Mouse (Mus musculus): ENCODE results near the gene Trim7. TPM values are rescaled to one million over a fixed set of nuclear protein-coding genes. Genes with fewer than 3 reads are reported as not detected.
"Not testable (repeated sequence)": the region's sequence is repeated elsewhere in the genome, so short reads cannot be mapped to it uniquely, and the experiment has no call there.

The Trim7 gene
- polyA plus RNA-seq, 1 experiment, result 1.9 TPM

GRCm38 (mm10) chr11:48818346-48818745, 7.6 kb upstream of the Trim7 start:
- Histone ChIP-seq H3K79me2 (ENCODE audit: control insufficient read depth, insufficient read depth) (peaks cover 36% of the 10 kb centered on the region), H3ac (ENCODE audit: control insufficient read depth, insufficient read length, low read depth) (peak overlapping the region; percentile 4), H3K36me3 (ENCODE audit: control insufficient read depth, insufficient read depth) (peaks cover 20% of the 10 kb centered on the region), H3K79me3 (ENCODE audit: low read depth) (peaks cover 31% of the 10 kb centered on the region), H3K4me3 (ENCODE audit: insufficient read depth, poor library complexity, severe bottlenecking) (peak overlapping the region; percentile 78), H3K27me3 (ENCODE audit: control insufficient read depth, insufficient read depth, insufficient read length) (no peaks in the 10 kb centered on the region)
- TF ChIP-seq CEBPB (IDR thresholded peaks at IDR 0.05; ENCODE audit: low read depth) (peak; percentile 38), CTCF (IDR thresholded peaks at IDR 0.05; ENCODE audit: control insufficient read depth, insufficient read depth, insufficient read length) (no peak), USF1 (IDR thresholded peaks at IDR 0.05; ENCODE audit: low read depth) (no peak), MAX (IDR thresholded peaks at IDR 0.05) (no peak), FOSL1 (IDR thresholded peaks at IDR 0.05; ENCODE audit: insufficient read depth, low read length, poor library complexity, severe bottlenecking) (no peak)

GRCm38 (mm10) chr11:48819614-48820307, 6.2 kb upstream of the Trim7 start:
- Histone ChIP-seq H3K27me3 (ENCODE audit: control insufficient read depth, insufficient read depth, insufficient read length) (no peaks in the 10 kb centered on the region), H3K79me2 (ENCODE audit: control insufficient read depth, insufficient read depth) (peaks cover 22% of the 10 kb centered on the region), H3ac (ENCODE audit: control insufficient read depth, insufficient read length, low read depth) (no peak overlapping the region), H3K79me3 (ENCODE audit: low read depth) (peaks cover 19% of the 10 kb centered on the region), H3K4me3 (ENCODE audit: insufficient read depth, poor library complexity, severe bottlenecking) (no peak overlapping the region), H3K36me3 (ENCODE audit: control insufficient read depth, insufficient read depth) (peaks cover 6% of the 10 kb centered on the region)
- TF ChIP-seq CTCF (IDR thresholded peaks at IDR 0.05; ENCODE audit: control insufficient read depth, insufficient read depth, insufficient read length), result no peak
- TF ChIP-seq MYOD1 (IDR thresholded peaks at IDR 0.05; ENCODE audit: control insufficient read depth, insufficient read length, low read depth), result no peak
- TF ChIP-seq CEBPB (IDR thresholded peaks at IDR 0.05; ENCODE audit: low read depth), result no peak
- no peak for TF ChIP-seq MYOG (IDR thresholded peaks at IDR 0.05; ENCODE audit: control insufficient read depth, extremely low read depth, insufficient read length)
- no peak for TF ChIP-seq FOSL1 (IDR thresholded peaks at IDR 0.05; ENCODE audit: insufficient read depth, low read length, poor library complexity, severe bottlenecking)
- no peak for TF ChIP-seq MAX (IDR thresholded peaks at IDR 0.05)
- TF ChIP-seq USF1 (IDR thresholded peaks at IDR 0.05; ENCODE audit: low read depth), result no peak

DNA sequence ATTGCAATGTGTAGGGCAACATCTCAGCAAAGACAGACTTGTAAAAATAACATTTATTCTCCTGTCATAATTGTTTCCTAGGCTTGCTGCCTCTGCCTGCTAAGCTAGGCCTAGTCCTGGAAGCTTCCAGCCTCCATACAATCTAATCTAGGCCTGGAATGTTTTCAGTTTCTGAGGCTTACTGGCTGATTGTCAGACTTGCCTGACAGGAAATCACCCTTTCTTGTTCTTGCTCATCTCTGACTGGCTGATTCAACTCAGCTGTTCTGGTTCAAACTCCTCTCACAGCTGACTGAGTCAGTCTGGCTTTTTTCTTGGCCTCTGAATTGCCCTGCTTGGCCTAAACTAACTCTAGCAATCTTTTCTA, 5.6 kb upstream of the Trim7 start:
- Histone ChIP-seq H3K4me3 (ENCODE audit: insufficient read depth, poor library complexity, severe bottlenecking) (no peak overlapping the region), H3ac (ENCODE audit: control insufficient read depth, insufficient read length, low read depth) (no peak overlapping the region), H3K36me3 (ENCODE audit: control insufficient read depth, insufficient read depth) (peaks cover 1% of the 10 kb centered on the region), H3K27me3 (ENCODE audit: control insufficient read depth, insufficient read depth, insufficient read length) (no peaks in the 10 kb centered on the region), H3K79me2 (ENCODE audit: control insufficient read depth, insufficient read depth) (peaks cover 17% of the 10 kb centered on the region), H3K79me3 (ENCODE audit: low read depth) (peaks cover 14% of the 10 kb centered on the region)
- no peak for TF ChIP-seq MYOG (IDR thresholded peaks at IDR 0.05; ENCODE audit: control insufficient read depth, extremely low read depth, insufficient read length)
- TF ChIP-seq USF1 (IDR thresholded peaks at IDR 0.05; ENCODE audit: low read depth), result no peak
- TF ChIP-seq CEBPB (IDR thresholded peaks at IDR 0.05; ENCODE audit: low read depth), result no peak
- TF ChIP-seq MYOD1 (IDR thresholded peaks at IDR 0.05; ENCODE audit: control insufficient read depth, insufficient read length, low read depth), result no peak
- TF ChIP-seq MAX (IDR thresholded peaks at IDR 0.05), result no peak
- TF ChIP-seq FOSL1 (IDR thresholded peaks at IDR 0.05; ENCODE audit: insufficient read depth, low read length, poor library complexity, severe bottlenecking), result no peak
- no peak for TF ChIP-seq CTCF (IDR thresholded peaks at IDR 0.05; ENCODE audit: control insufficient read depth, insufficient read depth, insufficient read length)

GRCm38 (mm10) chr11:48821299-48821698, 4.6 kb upstream of the Trim7 start:
- H3K79me3 ChIP-seq (ENCODE audit: low read depth); H3K27me3 ChIP-seq (ENCODE audit: control insufficient read depth, insufficient read depth, insufficient read length); H3K4me3 ChIP-seq (ENCODE audit: insufficient read depth, poor library complexity, severe bottlenecking); H3K36me3 ChIP-seq (ENCODE audit: control insufficient read depth, insufficient read depth); H3ac ChIP-seq (ENCODE audit: control insufficient read depth, insufficient read length, low read depth); H3K79me2 ChIP-seq (ENCODE audit: control insufficient read depth, insufficient read depth): not testable (repeated sequence)

GRCm38 (mm10) chr11:48822768-48823512, 3.0 kb upstream of the Trim7 start:
- H3K4me3 ChIP-seq (ENCODE audit: insufficient read depth, poor library complexity, severe bottlenecking), result no peak overlapping the region
- no peaks in the 10 kb centered on the region for H3K79me3 ChIP-seq (ENCODE audit: low read depth)

DNA sequence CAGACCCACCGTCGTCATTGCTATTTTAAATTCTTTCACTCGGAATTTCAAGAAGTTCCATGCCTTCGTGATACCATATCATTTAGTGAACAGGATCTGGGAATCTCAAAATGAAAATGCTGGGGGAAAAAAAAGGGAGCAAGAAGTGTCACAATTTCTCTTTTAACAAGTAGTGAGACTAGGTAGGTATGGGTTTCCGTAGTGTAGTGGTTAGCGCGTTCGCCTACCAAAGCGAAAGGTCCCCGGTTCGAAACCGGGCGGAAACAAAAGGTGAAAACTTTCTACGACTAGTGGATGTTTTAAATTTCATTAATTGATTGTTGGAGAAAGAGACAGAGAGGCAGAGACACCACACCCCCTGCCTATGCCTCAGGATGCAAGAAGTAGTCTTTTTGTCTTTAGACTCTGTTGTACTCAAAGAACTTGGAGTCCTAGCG, 2.4 kb upstream of the Trim7 start:
- no peak overlapping the region for H3K4me3 ChIP-seq (ENCODE audit: insufficient read depth, poor library complexity, severe bottlenecking)
- H3K36me3 ChIP-seq (ENCODE audit: control insufficient read depth, insufficient read depth), result no peaks in the 10 kb centered on the region
- H3ac ChIP-seq (ENCODE audit: control insufficient read depth, insufficient read length, low read depth), result no peak overlapping the region
- TF ChIP-seq MYOD1 (IDR thresholded peaks at IDR 0.05; ENCODE audit: control insufficient read depth, insufficient read length, low read depth) (no peak), CTCF (IDR thresholded peaks at IDR 0.05; ENCODE audit: control insufficient read depth, insufficient read depth, insufficient read length) (no peak), FOSL1 (IDR thresholded peaks at IDR 0.05; ENCODE audit: insufficient read depth, low read length, poor library complexity, severe bottlenecking) (no peak), MAX (IDR thresholded peaks at IDR 0.05) (no peak), CEBPB (IDR thresholded peaks at IDR 0.05; ENCODE audit: low read depth) (peak; percentile 20)
- H3K27me3 ChIP-seq (ENCODE audit: control insufficient read depth, insufficient read depth, insufficient read length), result no peaks in the 10 kb centered on the region
- no peaks in the 10 kb centered on the region for H3K79me3 ChIP-seq (ENCODE audit: low read depth)
- no peaks in the 10 kb centered on the region for H3K79me2 ChIP-seq (ENCODE audit: control insufficient read depth, insufficient read depth)

More at GRCm38 (mm10) chr11:48822768-48823512, 3.0 kb upstream of the Trim7 start:
- no peaks in the 10 kb centered on the region for H3K79me2 ChIP-seq (ENCODE audit: control insufficient read depth, insufficient read depth)
- no peaks in the 10 kb centered on the region for H3K27me3 ChIP-seq (ENCODE audit: control insufficient read depth, insufficient read depth, insufficient read length)
- H3ac ChIP-seq (ENCODE audit: control insufficient read depth, insufficient read length, low read depth), result no peak overlapping the region
- H3K36me3 ChIP-seq (ENCODE audit: control insufficient read depth, insufficient read depth), result no peaks in the 10 kb centered on the region
- TF ChIP-seq CTCF (IDR thresholded peaks at IDR 0.05; ENCODE audit: control insufficient read depth, insufficient read depth, insufficient read length), result no peak
- peak; percentile 57 for TF ChIP-seq MYOD1 (IDR thresholded peaks at IDR 0.05; ENCODE audit: control insufficient read depth, insufficient read length, low read depth)

All from C2C12 (cell line).